Mouse (Mus musculus) CH12.LX (cell line): ENCODE data around the gene Galnt17.

Experiments
- CHD2 ChIP-seq: IDR thresholded peaks from 2 replicates; pipeline ENCODE4 v1.6.1; 2011; ENCODE audit warnings: low read length, improper control_type of control experiment
- CTCF ChIP-seq, 2 experiments: IDR thresholded peaks in 1 of 2; conservative IDR thresholded peaks in 1 of 2; 2 replicates each; pipeline ENCODE4 v1.5.1; 2011 to 2012; ENCODE audit warnings: low read depth in 2 of 2, low read length in 2 of 2, improper control_type of control experiment in 1 of 2, inconsistent platforms in 1 of 2, mild to moderate bottlenecking in 1 of 2, moderate library complexity in 1 of 2
- KAT2A ChIP-seq: IDR thresholded peaks from 2 replicates; pipeline ENCODE4 v1.6.1; 2012; ENCODE audit warnings: low read length, improper control_type of control experiment, inconsistent platforms; ENCODE audit not compliant: insufficient replicate concordance
- MAFK ChIP-seq: IDR thresholded peaks from 2 replicates; pipeline ENCODE4 v1.6.1; 2011; ENCODE audit warnings: low read length, improper control_type of control experiment; ENCODE audit not compliant: insufficient replicate concordance
- NRF1 ChIP-seq: IDR thresholded peaks from 2 replicates; pipeline ENCODE4 v1.6.1; 2014; ENCODE audit warnings: low read depth, mild to moderate bottlenecking, inconsistent platforms, low read length, improper control_type of control experiment, moderate library complexity
- SMC3 ChIP-seq: IDR thresholded peaks from 2 replicates; pipeline ENCODE4 v1.6.1; 2011; ENCODE audit warnings: low read depth, low read length, improper control_type of control experiment
- TBP ChIP-seq: conservative IDR thresholded peaks from 2 replicates; pipeline ENCODE4 v1.6.1; 2011; ENCODE audit warnings: low read depth, low read length, improper control_type of control experiment
- ZC3H11A ChIP-seq: IDR thresholded peaks from 2 replicates; pipeline ENCODE4 v1.6.1; 2012; ENCODE audit warnings: low read depth, mild to moderate bottlenecking, inconsistent platforms, low read length, improper control_type of control experiment

- no peak for TF ChIP-seq NRF1
- TF ChIP-seq SMC3 = no peak
- TF ChIP-seq KAT2A = no peak
- no peak for TF ChIP-seq CTCF (conservative IDR thresholded peaks at IDR 0.05 in 1 of 2, IDR thresholded peaks at IDR 0.05 in 1 of 2; ENCODE audit: low read depth in 2 of 2, low read length in 2 of 2)
- TF ChIP-seq MAFK = no peak
- no peak for TF ChIP-seq TBP
- no peak for TF ChIP-seq CHD2
- no peak for TF ChIP-seq ZC3H11A
Measured at GRCm38 (mm10) chr5:131156323-131156722, 152.0 kb downstream of the Galnt17 start.
